Mouse (Mus musculus) retina, postnatal 7 days (tissue): ENCODE data around the gene Cyp2d26.
"Not testable (repeated sequence)": the region's sequence is repeated elsewhere in the genome, so short reads cannot be mapped to it uniquely, and the experiment has no call there.

ENCODE experiments used
- DNase-seq: peaks from one replicate; pipeline ENCODE4 v3.0.0-alpha.2; 2012; ENCODE audit warnings: low read depth, low spot score

Gene Cyp2d26

DNA sequence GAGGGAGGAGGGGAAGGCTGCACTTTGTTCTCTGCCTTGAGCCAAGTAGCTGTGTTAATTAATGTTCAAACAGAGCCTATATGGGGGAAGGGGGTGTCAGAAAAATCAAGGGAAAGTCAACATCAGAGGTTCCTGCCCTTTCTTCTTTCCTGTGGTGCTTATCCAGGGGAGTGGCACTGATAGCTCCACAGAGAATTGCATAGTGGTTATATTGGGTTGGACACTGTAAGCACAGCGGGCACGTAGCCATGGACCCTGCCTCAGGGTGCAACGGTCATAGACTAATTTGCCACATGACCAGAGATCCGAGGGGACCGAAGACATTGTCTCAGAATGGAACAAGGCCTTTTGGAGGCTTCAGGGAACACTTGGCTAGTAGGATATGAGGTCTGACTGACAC is at the start of gene Cyp2d26:
Gene Cyp2d26 (minus strand): TSS at position 18 of the 400 bp plus-strand sequence.
- DNase-seq, result no peak

DNA sequence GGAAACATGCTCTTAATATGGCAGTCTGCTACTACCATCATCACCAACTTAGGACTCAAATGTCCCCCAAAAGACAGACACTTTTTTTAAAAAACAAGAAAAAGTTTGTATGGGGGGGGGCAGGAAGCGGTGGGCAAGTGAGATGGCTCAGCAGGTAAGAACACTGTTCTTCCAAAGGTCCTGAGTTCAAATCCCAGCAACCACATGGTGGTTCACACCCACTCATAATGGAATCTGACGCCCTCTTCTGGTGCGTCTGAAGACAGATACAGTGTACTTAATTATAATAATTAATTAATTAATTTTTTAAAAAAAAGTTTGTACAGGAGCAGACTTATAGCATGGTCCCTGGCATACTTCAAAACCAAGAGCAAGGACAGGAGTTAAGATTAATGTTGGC is 45.1 kb upstream of the Cyp2d26 start:
- DNase-seq, result no peak

DNA sequence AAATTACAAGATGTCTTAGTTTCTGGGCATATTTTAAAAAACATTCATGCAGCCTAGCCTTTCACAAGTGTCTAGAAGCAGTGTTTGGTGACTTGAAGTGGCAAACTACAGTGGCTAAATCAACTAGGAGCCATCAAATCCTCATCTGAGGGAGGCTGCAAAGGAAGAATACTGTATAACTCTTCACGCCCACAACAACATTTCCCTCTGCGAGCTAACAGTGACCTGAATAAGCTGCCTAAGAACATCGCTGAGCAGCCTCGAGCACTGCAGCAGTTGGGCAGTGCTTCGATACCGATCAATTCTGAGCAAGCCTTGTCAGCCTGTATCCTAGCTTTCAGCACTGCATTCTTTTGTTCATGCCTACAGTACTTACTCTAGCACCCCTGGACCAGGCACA is 35.8 kb upstream of the Cyp2d26 start:
- DNase-seq, result no peak

DNA sequence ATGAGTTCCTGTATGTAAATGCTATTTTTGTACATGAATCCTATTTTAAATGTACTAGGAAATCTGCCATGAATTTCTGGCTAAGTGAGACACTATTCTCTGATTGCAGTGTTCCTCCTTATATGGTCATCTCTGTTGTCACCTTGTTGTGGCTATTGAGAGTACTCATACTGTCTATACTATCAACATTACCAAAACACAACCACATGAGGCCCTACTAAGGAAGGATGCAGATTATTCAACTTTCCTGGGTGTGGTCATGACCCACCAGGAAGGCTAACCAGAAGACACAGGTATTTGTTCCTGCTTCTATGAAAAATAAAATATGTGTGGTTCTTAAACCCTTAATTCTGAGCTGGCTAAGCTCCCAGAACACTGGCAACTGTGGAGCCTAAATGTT is 31.8 kb upstream of the Cyp2d26 start:
- no peak for DNase-seq

DNA sequence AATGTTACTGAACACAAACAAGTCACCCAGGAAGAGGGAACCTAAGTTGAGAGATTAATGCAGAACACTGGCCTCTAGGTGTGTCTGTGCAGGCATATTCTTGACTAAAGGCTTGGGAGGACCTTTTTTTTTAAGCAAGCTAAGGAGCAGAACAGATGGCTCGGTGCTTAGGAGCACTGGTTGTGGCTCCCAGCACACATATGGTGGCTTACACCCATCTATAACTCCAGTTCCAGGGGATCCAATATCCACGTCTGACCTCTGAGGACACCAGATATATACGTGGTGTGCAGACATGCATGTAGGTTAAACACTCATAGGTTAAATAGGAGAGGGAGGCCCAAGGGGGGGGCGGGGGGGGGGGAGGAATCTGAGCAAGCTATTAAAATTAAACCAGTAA is 28.3 kb upstream of the Cyp2d26 start:
- no peak for DNase-seq

DNA sequence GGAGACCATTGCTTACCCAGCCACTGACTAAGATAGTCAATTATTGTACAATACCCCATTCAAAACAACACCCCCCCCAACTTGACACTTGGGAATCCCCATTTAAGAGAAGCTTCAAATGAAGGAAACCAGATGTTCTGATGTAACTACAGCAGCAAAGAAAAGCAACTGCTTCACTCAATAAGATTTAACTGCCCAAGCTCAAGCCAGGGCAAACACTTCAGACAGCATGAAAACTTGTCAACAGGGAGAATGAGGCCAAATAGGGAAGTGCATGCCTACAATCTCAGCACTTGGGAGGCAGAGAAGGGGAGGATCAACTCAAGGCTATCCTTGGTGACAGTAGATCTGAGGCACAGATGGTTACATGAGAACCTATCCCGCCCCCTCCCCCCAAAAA is 27.6 kb upstream of the Cyp2d26 start:
- DNase-seq, result no peak

DNA sequence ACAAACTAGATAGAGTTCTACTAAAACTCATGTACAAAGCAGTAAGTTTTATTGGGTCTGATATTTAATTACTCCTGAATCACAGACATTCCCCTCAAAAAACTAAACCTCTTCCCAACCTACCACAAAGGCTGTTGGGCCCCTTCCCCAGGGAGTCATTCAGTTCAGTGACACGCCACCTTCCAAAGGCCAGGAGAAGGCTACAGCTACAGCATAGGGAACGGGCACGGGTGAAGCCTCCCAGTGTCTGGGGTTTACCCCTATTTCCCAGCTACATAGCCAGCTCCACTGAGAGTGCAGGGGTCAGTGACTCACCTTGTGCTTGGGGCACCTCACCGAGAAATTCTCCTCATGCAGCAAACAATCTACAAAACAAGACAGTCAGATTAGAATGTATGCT is 21.2 kb upstream of the Cyp2d26 start:
- no peak for DNase-seq

DNA sequence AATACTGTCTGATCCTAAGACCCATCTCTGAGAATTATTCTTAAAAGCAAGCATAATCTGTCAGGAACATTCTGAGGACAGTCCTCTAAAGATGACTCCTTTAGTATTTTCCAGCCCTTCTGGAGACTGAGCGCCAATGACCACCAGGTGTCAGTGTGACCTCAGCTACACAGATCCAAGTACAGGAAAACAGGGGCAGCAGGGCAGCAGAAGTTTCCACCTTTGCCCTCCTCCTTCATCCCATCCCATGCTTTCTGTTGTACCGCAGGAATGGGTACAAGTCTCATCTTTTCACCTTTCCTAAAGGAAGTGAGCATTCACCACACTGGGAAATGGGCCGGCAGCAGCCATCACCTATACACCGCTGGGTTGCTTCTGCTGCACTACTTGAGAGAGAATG is 20.7 kb upstream of the Cyp2d26 start:
- DNase-seq, result peak; percentile 59

DNA sequence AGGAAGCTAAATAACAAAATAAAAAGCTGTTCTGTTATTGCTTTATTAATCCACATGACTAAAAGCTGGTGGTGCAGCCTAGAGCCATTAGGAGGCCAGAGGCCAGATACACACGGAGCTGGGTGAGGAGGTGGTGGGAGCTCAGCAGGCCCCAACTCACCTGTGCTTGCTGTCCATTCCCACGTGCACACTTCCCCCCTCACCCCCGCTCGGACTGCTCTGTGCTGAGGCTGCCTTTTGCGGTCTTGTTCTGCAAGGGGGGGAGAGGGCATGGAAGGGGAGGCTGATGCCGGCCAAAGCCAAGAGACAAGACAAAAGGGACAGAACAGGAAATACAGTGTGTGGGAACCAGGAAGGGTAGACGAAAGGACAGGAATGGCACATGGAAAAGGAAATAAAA is 20.2 kb upstream of the Cyp2d26 start:
- no peak for DNase-seq

DNA sequence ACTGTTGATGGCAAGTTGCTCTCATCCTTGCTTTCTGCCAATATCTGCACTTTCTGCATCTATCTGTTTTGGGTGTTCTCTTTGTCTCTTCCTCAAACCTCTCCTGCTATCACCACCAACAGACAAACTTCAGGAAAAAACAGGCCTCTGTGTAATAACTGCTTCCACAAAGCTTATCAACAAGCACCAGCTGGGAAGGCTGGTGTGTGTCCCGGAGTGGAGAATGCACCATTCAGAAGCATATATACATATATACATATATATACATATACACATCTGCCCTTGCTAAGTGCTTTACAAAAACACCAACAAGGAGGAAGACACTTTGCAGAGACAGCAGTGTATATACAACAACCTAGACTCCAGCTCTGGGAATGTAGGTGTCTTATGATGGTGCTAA is 16.5 kb upstream of the Cyp2d26 start:
- no peak for DNase-seq

DNA sequence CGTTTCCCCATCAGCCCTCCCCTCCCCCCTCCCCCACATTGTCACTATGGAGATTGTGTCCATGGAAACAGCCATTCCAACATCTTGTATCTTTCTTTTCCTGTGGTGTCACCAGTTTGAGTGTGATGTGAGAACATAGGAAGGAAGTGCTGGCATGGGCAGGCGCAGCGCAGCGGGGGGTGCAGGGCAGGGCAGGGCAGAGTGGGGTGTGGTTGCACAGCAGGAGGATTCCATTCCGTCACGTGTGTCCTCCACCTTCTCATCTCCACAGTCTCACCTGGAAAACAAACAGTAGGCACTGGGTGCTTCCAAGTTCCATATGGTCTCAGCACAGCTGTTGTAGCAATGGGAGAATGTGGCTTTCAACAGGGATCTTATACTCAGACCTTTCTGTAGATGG is 15.4 kb upstream of the Cyp2d26 start:
- DNase-seq, result no peak

DNA sequence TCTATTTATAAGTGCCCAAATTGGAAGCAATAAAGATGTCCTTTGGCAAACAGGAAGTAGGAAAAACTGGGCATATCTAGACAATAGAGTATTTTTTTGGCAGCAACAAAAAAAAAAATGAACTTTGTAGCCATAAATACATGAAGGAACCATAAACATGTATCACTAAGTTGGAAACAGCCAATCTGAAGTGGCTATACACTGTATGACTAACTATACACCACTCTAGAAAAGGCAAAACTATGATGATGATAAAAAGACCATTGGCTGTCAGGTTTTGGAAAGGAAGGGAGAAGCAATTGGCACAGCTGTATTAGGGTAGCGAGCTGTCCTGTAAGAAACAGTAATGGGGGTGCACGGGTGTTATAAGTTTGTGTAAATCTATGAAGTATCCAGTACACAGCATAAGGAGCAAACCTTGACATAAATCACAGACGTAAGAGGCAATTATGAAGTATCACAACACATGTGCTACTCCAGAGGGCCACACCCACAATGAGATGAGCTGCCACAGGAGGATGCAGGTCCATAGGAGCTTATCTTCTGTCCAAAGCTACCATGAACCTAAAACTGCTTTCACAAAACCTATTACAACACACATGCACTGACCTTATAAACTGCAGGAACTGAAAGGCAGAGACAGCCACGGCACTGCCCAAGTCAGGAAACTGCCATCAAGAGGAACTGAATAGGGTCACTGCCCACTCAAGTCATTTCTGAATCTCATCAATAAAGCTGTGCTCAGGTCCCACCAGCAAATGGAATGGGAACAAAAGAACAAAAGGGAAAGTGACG is 13.1 kb upstream of the Cyp2d26 start:
- no peak for DNase-seq

DNA sequence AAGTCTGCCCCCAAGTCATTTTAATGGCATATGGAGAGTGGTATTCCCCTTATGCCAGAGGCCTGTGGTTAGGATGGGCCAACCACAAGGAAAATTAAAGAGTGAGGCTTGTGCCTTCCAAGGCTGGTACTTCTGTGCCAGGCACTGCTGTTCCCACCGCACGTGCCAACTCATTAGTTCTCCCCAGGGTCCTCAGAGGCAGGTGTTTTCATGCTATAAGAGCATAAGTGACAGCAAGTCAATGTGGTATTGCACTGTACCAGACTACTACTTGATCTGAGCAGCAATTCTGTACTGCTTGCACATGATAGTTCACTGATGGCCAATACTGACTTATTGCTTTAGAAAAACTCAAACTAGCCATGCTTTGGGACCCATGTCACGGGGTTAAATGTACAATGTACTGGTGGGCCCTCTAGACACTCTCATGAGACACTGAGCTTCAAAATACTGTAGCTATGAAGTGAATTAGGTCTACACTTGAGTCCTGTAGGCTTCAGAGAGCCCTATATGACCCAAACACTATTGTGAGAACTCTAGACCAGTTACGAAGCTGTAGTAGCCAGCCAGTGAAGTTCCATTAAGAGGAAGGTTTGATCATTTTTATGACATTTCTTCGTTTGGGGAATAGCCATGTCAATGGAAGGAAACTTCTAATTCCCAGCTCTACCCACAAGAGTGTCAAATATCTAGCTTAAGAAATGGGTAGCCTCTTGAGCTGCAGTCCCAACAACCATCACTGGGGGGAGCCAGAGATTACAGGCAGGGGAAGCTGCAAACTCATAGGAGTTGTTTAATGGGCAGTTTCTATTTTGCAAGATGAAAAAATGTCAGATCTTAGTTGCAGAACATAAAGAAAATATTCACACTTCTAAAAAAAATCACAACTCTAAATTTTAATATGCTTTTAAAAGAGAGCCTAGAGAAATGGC is 10.9 kb upstream of the Cyp2d26 start:
- DNase-seq, result peak; percentile 56

DNA sequence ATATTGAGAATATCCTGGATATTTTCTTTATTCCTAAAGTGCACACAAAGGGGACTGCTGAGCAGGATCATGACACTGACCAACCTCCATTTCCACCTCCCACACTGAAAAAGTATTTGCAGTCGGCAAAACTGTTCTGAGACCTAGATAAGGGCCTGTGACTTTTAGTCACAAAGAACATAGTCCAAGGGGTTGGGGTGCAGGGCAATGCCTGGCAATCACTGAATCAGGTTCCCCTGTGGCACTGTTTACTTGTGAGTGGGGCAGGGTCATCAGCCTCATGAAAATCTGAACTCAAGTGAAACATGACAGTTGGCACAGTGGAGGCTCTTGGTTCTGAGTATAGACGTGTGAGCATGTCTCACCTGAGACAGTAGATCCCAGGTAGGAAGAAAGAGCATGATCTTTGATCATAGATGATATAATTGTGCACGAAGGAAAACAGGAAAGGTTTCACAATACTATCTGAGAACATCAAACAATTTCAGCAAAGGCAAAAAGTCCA is 1.9 kb upstream of the Cyp2d26 start:
- no peak for DNase-seq

DNA sequence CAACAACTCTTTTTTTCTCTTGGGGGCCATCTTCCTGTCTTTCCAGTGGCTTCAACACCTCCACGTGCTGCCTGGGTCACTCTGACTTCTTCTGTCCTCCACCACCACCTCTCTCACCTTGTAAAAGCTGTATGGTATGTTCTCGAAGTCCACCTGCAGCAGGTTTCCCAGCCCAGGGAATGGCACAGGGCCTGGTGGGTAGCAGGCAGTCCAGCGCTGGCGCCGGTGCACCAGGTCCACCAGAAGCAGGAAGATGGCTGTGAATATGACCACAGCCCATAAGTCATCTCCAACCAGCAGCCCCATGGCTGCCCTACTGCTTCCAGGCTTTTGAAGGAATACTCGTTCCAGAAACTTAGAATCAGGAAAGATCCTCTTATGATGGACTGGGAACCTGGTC is 226 bp downstream of the Cyp2d26 start:
- DNase-seq, result no peak

DNA sequence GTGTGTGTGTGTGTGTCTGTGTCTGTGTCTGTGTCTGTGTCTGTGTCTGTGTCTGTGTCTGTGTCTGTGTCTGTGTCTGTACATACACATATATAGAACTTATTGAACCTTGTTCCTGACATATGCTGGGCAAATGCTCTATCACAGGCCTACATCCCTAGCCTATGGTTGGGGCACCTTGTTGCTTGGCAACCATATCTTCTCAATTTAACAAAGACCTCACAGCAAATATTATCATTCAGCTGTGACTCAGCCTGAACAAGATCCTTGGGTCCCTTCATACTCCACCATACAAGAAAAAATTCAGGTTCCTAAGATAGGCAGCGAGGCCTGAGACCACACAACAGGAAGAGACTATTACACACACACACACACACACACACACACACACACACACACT is 640 bp downstream of the Cyp2d26 start:
- DNase-seq, result no peak

DNA sequence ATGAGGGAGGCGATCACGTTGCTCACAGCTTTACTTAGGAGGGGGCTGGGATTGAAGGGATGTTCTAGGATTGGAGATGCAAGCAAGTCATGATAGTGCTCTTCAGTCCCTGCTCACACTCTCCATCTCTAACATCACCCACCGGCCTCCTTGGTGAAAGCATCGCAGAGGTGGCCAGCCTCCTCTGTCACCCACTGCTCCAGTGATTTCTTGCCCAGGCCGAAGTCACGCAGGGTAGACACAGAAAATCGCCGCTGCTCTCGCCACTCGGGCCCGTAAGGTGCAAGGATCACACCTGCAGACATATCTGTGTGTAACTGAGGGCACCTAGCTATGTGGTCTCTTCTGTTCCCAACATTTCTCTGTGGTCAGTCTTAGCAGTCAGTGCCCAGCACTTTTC is 1.5 kb downstream of the Cyp2d26 start:
- no peak for DNase-seq

DNA sequence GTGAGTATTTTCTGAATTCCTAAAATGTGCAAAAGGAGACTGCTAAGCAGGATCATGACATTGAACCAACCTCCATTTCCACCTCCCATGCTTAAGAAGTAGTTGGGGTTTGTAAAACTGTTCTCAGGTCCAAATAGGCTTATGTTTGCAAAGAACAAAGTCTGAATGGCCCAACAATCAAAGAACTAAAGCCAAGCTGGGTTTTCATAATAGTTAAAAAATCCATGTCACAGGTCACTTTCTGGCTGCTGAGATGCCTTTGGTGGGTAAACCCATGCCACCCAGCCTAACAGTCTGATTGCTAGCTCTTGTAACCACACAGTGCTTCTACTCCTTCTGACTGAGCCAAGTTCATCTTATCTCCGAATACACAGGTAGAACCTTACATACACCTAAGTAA is 9.5 kb downstream of the Cyp2d26 start:
- DNase-seq, result no peak

DNA sequence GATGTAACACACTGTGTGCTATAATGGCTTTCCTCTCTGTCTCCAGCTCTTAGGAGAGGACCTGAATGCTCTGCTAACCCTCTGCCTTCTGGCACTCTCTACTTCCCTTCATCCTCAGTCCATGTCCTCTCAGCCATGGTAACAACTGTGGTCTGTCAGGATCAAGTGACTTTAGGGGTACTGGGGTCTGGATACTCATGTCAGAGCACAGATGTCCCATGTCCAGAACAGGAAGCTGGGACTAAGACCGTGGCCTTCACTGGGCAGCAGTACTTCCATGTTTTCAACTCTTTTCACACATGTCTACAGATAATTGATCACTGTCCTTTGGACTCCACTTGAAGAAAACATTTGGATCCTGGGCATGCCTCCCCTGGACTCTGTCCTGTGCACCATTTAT is 10.3 kb downstream of the Cyp2d26 start:
- no peak for DNase-seq

DNA sequence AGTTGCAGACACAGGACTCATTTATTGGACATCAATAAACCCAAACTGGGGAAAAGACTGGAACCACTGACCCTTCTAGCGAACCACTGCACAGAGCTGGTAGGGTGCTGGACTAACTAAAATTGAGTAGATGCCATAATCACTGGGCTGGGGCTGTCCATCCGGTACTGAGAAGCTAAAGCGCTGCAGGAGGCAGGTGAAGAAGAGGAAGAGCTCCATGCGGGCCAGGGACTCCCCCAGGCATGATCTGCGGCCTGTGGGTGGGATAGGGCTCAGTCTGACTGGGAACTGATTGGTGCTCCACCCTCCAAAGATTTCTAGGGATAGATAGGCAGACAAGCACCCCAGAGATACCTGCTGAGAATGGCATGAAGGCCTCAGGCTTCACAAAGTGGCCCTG is 16.2 kb downstream of the Cyp2d26 start:
- DNase-seq, result not testable (repeated sequence)

DNA sequence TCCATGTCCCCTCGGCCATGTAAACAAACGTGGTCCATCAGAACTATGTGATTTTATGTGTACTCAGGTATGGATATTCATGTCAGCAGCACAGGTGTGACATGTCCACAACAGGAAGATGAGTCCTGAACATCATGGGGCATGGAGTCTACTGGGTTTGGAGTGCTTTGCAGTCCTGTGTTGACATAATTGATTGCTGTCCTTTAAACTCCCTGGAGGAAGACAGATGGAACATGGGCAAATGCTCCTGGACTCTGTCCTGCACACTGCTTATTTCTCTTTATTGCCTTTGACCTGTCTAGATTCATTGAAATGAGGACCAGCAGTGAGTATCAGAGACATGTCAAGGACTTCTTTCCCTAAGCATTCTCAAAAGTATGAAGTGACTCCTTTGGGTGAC is 28.2 kb downstream of the Cyp2d26 start:
- no peak for DNase-seq

DNA sequence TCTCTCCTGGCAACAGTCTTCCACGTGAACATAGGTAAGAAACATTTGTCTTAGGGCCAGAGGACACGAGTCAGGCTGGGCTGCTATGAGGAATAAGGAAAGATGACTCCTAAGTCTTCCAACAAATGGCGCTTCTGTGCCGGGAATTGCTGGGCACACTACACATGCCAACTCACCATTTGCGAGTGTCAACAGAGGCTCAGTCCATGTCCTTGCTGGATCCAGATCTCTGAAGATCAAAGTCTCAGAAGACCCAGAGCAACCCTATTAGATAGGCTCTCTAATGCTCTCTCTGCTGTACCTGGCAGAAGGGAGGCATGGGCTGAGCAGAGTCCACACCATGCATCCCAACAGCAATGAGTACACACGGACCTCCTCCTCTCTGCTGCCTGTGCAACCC is 29.2 kb downstream of the Cyp2d26 start:
- DNase-seq, result no peak
